Mouse (Mus musculus) left cerebral cortex, postnatal 14 days (tissue): ENCODE measurements at regions not wholly inside any gene's neighbourhood (a gene's known extent, or its start where the extent isn't known, plus 50 kb on each side); places are given as distances from the start of the nearest gene placed in this dataset.

Source experiments
- DNase-seq, 2 experiments: peaks; one replicate each; pipeline ENCODE4 v3.0.0; 2021 to 2022; ENCODE audit warnings: low spot score in 2 of 2, mixed read lengths in 1 of 2
- intact Hi-C: fragments of 180-260 bp; cut with DNase I; formaldehyde crosslinking; loops from one replicate; pipeline ENCODE4 v1.15.1; 2025
- microRNA-seq, 2 experiments: library from miRNA; unstranded; fragments of <30 nt; microRNA quantifications; one replicate each; pipeline ENCODE4 v1.2.0; 2022

GRCm38 (mm10) chrX:19102911-19103310 is 378.2 kb downstream of the Tex13c3 start:
- DNase-seq: no peak
- intact Hi-C loops: no loop called here

- intact Hi-C loops: no loop called here
- DNase-seq: no peak
These were observed 385.2 kb downstream of the Tex13c3 start for GRCm38 (mm10) chrX:19095960-19096359.

GRCm38 (mm10) chrX:19084435-19084834 is 396.7 kb downstream of the Tex13c3 start:
- intact Hi-C loops: no loop called here
- no peak for DNase-seq

- DNase-seq: no peak
- intact Hi-C loops: no loop called here
These were observed 401.1 kb downstream of the Tex13c3 start for GRCm38 (mm10) chrX:19080021-19080420.

Small RNA genes in the stretch of these regions (microRNA-seq; reads per million reads assigned to microRNA genes)
- gene Mir221: 1,826 to 3,413 reads per million in 2 experiments
- 711 to 2,317 reads per million in 2 experiments for gene Mir222
